Mouse (Mus musculus): ENCODE data around the gene Pmel. TPM values are rescaled to one million over a fixed set of nuclear protein-coding genes. Genes with fewer than 3 reads are reported as not detected.
"Not testable (repeated sequence)": the region's sequence is repeated elsewhere in the genome, so short reads cannot be mapped to it uniquely, and the experiment has no call there.

The Pmel gene
- total RNA-seq, 4 experiments from 2014 or later: 1.1 to 1.7 (median 1.3) TPM

DNA sequence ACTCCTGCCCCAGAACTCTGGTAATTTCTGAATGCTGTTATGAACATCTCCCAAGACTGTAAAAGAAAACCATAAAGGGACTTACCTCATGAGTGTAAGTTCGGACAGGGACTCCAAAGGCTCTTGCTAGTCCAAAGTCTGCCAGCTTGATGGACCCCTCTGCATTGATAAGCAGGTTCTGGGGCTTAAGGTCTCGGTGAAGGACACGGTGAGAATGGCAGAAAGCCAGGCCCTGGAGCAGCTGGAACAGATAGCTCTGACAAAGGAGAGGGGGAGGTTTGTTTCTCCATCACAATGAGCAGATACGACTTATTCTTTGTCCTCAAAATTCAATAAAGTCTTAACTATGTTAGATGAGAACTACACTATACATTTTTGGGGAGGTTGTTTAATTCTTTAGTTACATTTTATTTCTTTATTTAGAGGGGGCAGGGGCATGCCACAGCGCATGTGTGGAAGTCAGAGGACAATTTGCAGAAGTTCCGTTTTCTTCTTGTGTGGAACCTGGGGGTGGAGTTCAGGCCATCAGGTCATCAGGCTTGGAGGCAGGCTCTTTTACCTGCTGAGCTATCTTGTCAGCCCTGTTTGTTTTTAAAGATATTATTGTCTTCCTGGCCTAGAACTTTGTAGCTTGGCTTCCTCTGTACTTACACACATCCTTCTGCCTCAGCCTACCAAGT lies 1.5 kb upstream of the Pmel start:
- no peak for DNase-seq

DNA sequence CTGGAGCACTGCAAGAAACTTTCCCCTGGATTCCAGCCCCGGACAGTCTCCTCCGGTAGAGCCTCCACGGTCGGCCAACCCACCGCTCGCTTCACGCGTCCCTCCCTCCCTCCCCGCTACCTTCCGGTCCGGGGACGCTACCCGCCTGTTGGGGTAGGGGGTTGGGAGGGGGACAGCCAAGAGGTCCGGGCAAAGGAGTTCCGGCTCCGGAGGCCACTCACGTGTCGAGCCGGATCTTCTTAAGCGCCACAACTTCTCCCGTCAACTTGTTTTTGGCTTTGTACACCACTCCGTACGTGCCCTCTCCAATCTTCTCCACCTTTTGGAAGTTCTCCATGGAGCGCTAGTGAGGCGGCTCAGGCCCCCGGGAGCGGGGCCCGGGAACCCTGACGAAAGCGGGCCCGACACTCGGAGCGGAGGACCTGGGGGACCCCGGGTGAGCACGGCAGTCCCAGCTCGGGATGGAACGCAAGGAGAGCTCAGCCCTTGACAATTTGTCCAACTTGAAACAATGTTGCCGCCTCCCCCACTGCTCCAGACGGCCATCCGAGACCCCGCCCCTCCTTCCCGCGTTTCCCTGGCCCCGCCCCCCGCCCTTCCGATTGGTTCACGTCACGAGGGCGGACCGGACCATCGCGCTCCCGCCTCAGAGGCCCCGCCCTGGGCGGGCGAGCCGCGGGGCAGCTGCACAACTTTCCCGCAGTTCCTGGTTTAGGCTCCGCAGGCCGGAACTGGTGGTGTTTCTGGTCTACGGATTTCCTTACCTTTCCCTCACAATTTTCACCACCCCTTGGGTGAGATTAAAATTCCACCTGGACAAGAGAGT lies 709 bp downstream of the Pmel start, which contains the start of gene Cdk2:
Gene Cdk2, minus strand, starts transcription at position 541 of the 826 bp plus-strand sequence.
- DNase-seq: peak; percentile 88

DNA sequence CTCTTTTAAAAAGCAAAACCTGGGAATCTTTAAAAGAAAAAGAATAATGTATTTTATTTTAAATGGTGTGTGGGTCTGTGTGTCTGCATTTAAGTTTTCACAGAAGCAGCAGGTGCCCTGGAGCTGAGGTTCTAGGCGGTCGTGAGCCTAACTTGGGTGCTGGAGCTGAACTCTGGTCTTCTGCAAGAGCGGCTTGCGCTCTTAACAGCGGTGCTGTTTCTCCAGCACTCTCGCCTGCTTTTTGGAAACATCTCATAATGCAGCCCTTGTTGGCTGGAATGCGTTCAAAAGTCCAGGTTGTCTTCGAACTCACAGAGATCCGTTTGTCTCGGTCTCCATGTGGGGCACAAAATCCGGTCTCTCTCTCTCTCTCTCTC lies 1.3 kb downstream of the Pmel start:
- no peak for DNase-seq

DNA sequence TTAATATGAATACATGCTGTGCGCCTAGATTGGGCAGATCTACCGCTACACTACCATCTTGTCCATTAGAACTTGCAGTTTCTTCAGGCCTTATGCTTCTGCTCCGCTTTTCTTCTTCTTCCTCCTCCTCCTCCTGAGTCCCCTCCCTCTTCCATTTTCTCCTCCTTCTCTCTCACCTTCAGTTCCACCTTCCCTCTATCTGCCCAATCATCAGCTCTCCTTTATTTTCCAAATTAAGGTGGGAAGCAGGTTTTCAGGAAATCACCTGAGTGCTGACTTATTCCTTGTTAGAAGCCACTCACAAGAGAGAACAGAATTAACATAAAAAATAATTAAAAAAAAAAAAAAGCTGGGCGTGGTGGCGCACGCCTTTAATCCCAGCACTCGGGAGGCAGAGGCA lies 7.3 kb downstream of the Pmel start:
- not testable (repeated sequence) for DNase-seq

DNA sequence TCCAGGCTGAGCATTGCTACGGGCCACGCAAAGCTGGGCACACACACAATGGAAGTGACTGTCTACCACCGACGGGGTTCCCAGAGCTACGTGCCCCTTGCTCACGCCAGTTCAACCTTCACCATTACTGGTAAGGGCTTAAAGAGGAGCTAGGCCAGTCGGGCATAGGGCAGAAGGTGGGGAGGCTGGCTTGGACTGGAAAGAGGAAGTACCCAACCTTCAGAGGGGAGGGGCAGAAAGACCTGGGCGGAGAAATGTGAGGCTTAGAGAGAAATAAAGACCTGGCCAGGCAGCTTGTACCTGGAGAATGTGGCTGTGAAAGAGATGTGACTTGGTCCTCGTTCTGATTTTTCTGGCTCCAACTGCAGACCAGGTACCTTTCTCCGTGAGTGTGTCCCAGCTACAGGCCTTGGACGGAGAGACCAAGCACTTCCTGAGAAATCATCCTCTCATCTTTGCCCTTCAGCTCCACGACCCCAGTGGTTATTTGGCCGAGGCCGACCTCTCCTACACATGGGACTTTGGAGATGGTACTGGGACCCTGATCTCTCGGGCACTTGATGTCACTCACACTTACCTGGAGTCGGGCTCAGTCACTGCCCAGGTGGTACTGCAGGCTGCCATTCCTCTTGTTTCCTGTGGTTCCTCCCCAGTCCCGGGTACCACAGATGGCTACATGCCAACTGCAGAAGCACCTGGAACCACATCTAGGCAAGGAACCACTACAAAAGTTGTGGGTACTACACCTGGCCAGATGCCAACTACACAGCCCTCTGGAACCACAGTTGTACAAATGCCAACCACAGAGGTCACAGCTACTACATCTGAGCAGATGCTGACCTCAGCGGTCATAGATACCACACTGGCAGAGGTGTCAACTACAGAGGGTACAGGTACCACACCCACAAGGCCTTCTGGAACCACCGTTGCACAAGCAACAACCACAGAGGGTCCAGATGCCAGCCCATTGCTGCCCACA lies 11.9 kb downstream of the Pmel start:
- DNase-seq: no peak

DNA sequence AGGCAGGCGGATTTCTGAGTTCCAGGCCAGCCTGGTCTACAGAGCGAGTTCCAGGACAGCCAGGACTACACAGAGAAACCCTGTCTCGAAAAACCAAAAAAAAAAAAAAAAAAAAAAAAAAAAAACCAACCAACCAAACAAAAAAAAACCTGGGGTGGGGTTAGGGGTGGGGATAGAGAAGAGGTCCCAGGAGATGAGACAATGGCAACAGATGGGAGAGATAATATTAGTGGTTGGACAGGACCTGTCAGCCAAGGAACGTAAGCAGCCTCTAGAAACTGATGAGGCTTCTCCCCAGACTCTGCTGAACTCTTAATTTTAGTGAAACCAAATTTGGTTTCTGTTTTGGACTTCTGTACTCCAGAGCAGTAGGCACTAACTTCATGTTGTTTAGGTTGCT lies 21.5 kb downstream of the Pmel start:
- not testable (repeated sequence) for DNase-seq

DNA sequence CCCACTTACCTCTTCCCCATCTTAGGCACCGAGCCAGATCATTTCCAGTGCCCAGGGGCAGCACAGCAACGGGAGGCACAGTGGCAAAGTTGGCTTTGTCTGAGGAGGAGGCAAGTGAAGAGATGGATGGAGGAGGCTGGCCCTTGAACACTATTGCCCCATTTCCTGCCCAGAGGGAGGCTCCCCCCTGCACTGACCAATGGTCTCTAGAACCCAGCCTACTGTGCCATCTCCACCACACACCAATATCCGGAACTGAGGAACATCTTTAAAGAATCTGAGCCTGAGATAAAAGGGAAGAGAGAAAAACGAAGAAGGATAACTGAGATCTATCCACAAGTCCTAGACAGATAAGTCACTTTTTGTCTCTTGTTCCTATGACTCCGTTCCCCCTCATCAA lies 24.1 kb downstream of the Pmel start:
- no peak for DNase-seq

DNA sequence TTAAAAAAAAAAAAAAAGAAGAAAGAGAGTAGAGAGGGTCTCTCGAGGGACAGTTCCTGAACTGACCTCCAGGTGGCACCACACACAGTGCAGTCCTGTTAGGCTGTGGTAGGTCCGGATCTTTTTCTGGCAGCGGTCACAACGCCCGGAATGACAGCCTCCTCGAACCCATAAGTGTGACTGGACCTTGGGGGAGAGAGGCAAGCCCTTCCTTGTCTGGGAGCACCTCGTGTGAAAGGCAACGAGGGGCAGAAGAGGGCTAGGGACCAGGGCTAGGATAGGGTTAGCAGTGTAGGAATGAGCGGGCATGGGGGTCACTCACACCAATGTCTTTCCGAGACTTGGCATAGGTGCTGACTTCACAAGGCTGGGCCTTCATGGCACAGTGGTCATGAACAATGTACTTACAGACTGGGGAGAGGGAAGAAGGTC lies 27.0 kb downstream of the Pmel start:
- DNase-seq: peak; percentile 45

DNA sequence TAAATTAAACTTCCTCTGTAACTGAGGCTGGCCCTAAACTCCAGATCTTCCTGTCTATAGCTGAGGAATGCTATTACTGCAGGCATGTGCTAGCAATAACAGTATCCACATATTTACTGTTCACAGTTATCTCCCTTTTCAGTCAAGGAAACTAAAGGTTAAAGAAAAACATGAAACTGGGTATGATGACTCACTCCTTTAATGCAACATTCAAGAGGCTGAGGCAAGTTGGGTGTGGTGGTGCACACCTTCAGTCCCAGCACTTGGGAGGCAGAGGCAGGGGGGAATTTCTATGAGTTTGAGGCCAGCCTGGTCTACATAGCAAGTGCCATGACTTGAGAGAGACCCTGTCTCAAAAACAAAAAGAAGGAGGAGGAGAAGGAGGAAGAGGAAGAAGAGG lies 28.0 kb downstream of the Pmel start:
- DNase-seq: no peak

DNA sequence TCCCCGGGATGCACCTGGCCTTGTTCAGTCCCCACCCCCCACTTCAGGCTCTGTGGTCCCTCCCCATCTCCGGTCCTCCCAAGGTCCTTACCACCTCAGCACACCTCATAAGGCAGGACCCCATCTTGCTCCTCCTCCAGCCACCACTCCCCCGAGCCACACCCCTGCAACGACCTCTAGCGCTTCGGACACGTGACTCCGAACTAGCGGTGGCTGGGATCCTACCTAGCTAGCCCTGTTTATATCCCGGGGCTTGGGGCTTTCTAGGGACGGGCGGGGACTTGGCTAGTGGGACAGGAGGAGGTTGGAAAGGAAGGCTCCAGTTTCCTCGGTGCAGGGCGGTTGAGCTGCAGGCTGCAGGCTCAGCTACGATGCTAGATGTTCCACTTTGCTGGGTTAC lies 33.4 kb downstream of the Pmel start:
- DNase-seq: peak; percentile 47

DNA sequence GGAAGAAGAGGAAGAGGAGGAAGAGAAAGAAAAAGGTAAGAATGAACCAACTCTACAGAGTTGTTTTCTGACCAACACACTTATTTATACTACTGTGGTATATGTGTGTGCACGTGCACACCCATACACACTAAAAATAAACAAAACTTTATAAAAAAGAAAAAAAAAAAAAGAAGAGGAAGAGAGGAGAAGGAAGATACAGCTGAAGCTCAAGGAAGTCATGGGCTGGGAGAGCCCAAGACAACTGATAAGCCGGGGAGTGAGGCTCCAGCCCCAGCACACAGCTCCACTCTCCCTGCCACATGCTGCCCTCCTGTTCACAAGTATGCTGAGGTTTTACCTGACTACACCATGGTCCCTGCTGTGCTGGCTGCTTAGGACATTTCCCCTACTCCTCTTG lies 36.3 kb downstream of the Pmel start:
- DNase-seq: no peak

DNA sequence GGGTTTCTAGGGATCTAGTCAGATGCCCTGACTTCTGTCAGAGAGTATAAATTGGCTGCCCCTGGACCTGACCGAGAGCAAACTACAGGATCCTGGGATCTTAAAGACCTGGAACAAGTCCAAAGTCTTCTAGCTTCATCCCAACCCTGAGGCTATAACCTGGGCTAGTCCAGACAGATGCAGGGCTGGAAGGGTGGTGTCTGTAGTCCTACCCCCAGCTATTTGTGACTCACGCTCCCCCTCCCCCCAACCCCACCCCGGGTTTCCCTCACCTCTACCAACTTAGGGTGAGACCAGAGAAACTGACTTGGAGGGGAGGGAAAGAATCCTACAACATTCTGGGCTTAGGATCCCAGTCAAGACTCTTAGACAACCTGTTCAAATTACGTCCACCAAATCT lies 38.6 kb downstream of the Pmel start:
- no peak for DNase-seq

DNA sequence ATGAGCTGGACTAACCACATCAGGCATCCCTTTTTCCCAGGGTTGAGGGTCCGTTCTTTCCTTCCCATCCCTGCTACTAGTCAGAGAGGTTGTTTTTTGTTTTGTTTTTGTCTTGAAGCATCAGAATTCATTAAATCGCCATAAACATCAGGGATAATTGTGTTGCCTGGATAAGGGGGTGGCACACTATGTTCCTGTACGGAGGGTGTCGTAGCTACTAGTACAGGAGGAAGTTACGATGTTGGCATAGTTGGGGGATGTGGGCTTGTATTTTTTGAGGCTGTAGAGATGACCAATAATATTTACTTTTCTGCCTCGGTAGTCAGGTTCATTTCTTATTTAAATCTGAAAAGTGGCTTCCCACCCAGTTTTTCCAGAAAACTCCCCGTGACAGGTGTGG lies 39.2 kb downstream of the Pmel start:
- DNase-seq: no peak

DNA sequence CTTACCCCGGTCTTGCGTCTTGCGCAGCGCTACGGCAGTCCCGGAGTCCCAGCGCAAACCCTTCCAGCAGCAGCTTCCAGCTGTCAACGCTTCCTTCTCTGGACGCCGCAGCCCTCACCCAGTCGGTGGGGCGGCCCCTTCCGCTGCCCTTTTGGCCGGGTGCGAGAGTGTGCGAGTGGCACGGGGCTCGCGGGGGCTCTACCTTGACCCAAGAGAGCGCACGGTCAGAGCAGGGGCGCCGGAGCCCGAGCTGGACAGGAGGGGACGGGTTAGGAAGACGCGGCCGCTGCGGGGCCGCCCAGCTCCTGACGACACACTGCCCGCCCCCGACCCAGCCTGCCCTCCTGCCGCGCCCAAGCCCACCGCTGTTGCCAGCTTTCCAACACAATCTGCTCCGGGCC lies 39.8 kb downstream of the Pmel start:
- peak; percentile 39 for DNase-seq

DNA sequence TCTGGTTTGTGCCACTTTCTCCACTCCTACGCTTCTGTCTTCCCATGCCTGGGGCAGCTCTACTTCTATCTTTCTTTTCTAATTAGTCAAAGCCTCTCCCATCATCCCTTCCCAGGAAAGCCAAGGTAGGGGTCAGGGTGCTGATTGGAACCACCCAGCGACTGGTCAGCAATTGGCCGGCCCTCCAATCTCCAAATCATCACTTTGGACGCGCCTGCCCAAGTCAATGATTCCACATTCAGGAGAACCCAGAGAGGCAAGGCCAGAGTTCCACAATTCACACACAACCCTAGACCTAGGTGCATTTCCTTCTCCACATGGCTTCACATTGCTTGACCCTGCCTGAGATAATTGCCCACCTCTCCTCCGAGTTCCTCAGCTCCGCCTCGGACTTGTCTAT lies 40.2 kb downstream of the Pmel start:
- no peak for DNase-seq

DNA sequence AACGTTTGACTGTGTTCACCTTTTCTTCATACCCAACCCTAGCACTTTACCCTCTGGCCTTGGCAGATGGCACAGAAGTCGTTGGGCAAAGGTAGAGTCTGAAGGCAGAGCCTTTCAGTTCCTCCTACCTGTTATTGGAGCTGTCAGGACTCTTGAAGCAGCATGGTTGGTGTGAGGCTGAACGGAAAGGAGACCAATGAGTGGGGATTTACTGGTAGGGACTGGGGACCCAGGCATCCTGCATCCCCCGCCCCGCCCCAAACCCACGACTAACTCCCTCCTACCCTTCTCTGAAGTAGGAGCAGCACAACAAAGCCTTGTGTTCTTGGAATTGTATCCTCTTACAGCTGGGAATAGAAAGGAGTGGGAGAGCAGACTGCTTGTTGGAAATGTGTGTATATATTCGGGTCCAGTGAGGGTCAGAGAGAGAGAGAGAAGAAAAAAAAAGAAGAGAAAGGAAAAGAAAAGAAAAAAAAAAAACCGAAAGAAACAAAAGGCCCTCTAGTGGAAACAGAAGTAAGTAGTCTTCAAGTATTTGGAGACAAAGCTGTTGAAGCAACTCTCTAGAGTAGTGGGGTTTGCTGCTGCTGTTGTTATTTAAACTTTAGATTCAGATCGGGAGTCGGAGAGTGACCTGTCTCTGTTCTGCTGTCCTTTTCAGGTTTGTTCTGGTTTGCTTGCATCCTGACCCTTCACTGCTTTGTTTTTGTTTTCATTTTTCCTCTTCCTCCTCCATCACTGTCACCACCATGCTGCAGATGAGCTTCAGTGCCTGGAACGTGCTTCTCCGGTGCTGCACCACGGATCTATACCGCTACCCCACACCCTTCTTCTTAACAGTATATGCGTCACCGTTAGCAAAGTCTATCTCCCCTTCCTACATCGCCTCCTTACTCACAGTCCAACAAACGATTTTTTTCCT lies 40.9 kb downstream of the Pmel start, which contains the start of gene Dgka:
Gene Dgka, minus strand, starts transcription at position 176 of the 922 bp plus-strand sequence.
- no peak for DNase-seq

DNA sequence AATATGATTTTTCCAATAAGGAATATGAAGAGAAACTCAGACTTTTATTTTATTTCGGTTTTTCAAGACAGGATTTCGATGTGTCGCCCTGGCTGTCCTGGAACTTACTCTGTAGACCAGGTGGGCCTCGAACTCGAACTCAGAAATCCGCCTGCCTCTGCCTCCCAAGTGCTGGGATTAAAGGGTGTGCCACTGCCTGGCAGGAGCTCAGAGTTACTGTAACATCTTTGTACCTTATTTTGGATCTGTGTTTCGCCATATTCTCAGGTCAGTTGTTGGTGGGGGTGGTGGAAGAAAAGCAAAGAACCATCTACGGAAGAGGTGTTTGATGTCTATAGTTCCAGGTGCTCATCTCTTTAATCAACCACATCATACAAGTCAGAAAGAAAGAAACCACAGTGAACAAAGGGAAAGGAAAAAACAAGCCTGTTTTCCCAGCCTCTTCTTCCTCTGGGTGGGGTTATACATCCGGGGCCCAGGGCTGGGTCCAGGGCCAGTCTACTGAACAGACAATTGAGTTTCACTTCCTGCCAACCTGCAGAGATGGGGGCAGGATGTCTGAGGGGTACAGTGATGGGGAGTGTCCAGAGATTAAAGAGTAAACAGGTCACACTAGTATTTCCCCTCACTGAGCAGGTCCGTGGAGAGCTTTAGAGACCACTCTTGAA lies 42.1 kb downstream of the Pmel start:
- DNase-seq: no peak

DNA sequence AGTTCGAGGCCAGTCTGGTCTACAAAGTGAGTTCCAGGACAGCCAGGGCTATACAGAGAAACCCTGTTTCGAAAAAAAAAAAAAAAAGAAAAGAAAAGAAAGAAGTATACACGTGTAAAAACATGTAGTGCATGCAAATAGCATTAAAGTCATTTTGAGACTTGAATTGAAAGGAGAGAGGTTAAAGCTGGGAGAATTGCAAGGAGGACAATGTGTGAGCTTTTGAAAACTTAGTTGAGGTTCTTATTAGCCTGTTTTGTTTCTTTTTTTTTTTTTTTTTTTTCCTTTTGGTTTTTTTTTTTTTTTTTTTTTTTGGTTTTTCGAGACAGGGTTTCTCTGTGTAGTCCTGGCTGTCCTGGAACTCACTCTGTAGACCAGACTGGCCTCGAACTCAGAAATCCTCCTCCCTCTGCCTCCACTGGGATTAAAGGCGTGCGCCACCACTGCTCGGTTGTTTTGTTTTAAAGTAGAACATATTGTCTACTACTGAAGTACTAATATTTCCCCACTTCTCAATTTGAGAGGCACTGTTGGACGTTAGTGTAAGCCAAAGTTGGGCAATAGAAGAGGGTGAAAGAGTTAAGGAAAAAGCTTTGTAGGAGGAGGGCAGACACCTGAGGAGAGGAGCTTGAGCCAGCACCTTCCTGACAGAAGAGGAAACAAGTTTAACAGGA lies 43.1 kb downstream of the Pmel start:
- DNase-seq: no peak

DNA sequence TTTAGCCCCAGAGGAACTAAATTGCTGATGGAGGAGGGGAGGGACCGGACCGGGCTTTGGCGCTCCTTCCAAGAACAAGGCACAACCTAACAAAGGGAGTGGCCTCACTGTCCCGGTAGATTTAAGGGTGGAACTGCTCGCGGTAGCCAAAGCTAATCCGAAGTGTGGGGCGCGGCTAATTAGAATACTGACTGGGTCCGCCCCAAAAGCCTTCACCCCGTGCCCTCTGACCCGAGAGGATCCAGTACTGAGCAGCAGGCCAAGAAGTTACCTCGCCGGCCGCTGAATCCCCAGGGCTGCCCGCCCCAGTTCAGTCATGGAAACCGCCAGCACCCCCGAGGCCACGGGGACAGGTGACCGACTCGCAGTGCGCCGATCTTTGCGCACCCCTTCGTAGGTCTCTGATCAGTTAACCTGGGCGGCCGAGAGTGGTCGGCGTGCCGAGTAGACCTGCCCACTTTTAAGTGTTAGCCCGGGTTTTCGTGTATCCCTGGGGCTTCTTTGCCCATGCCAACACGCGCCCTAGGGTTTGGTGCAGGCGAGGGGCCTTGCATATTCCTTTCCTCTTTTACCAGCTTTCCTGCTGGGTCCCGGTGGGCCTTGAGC lies 43.8 kb downstream of the Pmel start, which contains the start of gene Pym1:
Gene Pym1, plus strand, starts transcription at position 244 of the 606 bp plus-strand sequence.
- DNase-seq: peak; percentile 90

Data from adrenal gland, adult 8-10 months (tissue).